Mouse (Mus musculus): Measurements from ENCODE around the gene Uba3. TPM values are rescaled to one million over a fixed set of nuclear protein-coding genes. Genes with fewer than 3 reads are reported as not detected.

The Uba3 gene
- 102 and 112 TPM in 2 replicates for polyA plus RNA-seq (2014; fragmentation: Nextera tagmentation; extraction: Ambion mirVana)

DNA sequence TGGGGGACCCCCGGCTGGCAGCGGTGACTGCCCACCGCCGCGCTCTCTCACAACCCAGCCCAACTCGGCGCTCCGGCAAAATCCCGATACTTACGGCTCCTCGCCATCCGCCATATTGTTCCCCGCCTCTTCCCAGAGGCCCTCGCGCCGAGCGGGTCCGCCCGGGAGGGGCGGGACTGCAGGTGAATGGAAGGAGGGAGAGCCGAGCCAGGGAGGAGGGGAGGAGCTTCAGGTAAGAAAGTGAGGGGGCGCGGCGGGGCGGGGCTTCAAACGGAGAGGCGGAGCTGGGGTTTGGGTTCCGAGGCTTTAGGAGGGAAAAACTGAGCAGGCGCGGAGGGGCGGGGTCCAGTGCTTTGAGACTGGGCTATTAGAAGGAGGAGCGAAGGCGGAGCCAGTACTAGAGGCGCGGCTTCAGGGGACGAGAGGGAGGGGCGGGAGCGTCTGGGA lies at the start of gene Uba3:
Gene Uba3, minus strand, starts transcription at position 209 of the 447 bp plus-strand sequence.
- H3K4me3 ChIP-seq (ENCODE audit: low read depth, low read length), result peak within 1 kb of the TSS; percentile 94
- H3K27ac ChIP-seq (replicated peaks; ENCODE audit: low read depth, low read length), result peak within 1 kb of the TSS; percentile 78
- peak within 1 kb of the TSS; percentile 97 for H3K9ac ChIP-seq (replicated peaks; ENCODE audit: low read length)
- WGBS, result under 1% methylated on average over 35 of the region's 38 CpGs
- H3K36me3 ChIP-seq (replicated peaks; ENCODE audit: control insufficient read depth, insufficient read depth, low read depth, low read length), result no peaks in the 10 kb centered on the region
- ATAC-seq (replicated peaks; ENCODE audit: insufficient number of reproducible peaks, low FRiP score, low TSS enrichment, low read depth) (peak; percentile 96), DNase-seq (ENCODE audit: low spot score) (peak; percentile 100)
- peak within 1 kb of the TSS; percentile 47 for H3K4me2 ChIP-seq (ENCODE audit: low read depth, low read length)
- no peaks in the 10 kb centered on the region for H3K4me1 ChIP-seq (ENCODE audit: control insufficient read depth, insufficient read depth, low read length)
- H3K27me3 ChIP-seq (ENCODE audit: control insufficient read depth, insufficient read depth, low read length), result no peaks in the 10 kb centered on the region
- no peaks in the 10 kb centered on the region for H3K9me3 ChIP-seq (replicated peaks; ENCODE audit: control insufficient read depth, low read length)

GRCm38 (mm10) chr6:97252711-97253221 lies 47.3 kb upstream of the Uba3 start, which contains the start of gene Lmod3:
TSS of gene Lmod3 (minus strand) at chr6:97252759.
- DNase-seq (ENCODE audit: low spot score), result no peak
- Histone ChIP-seq H3K4me1 (ENCODE audit: control insufficient read depth, insufficient read depth, low read length) (no peaks in the 10 kb centered on the region), H3K4me3 (ENCODE audit: low read depth, low read length) (no peak within 1 kb of the TSS), H3K27me3 (ENCODE audit: control insufficient read depth, insufficient read depth, low read length) (no peaks in the 10 kb centered on the region), H3K36me3 (replicated peaks; ENCODE audit: control insufficient read depth, insufficient read depth, low read depth, low read length) (no peaks in the 10 kb centered on the region), H3K27ac (replicated peaks; ENCODE audit: low read depth, low read length) (no peak within 1 kb of the TSS), H3K9ac (replicated peaks; ENCODE audit: low read length) (no peak within 1 kb of the TSS), H3K4me2 (ENCODE audit: low read depth, low read length) (no peak within 1 kb of the TSS), H3K9me3 (replicated peaks; ENCODE audit: control insufficient read depth, low read length) (no peaks in the 10 kb centered on the region)
- 30% methylated on average over 9 of the region's 9 CpGs for WGBS
- no peak for ATAC-seq (replicated peaks; ENCODE audit: insufficient number of reproducible peaks, low FRiP score, low TSS enrichment, low read depth)

- Histone ChIP-seq H3K9ac (replicated peaks; ENCODE audit: low read length) (no peak overlapping the region), H3K27me3 (ENCODE audit: control insufficient read depth, insufficient read depth, low read length) (no peaks in the 10 kb centered on the region), H3K4me2 (ENCODE audit: low read depth, low read length) (no peak overlapping the region), H3K4me3 (ENCODE audit: low read depth, low read length) (no peak overlapping the region), H3K27ac (replicated peaks; ENCODE audit: low read depth, low read length) (no peak overlapping the region), H3K9me3 (replicated peaks; ENCODE audit: control insufficient read depth, low read length) (no peaks in the 10 kb centered on the region), H3K4me1 (ENCODE audit: control insufficient read depth, insufficient read depth, low read length) (no peaks in the 10 kb centered on the region), H3K36me3 (replicated peaks; ENCODE audit: control insufficient read depth, insufficient read depth, low read depth, low read length) (no peaks in the 10 kb centered on the region)
- 62% methylated on average over 5 of the region's 5 CpGs for WGBS
- DNase-seq (ENCODE audit: low spot score), result no peak
- ATAC-seq (replicated peaks; ENCODE audit: insufficient number of reproducible peaks, low FRiP score, low TSS enrichment, low read depth), result no peak
These were observed 46.6 kb upstream of the Uba3 start for GRCm38 (mm10) chr6:97252086-97252485.

DNA sequence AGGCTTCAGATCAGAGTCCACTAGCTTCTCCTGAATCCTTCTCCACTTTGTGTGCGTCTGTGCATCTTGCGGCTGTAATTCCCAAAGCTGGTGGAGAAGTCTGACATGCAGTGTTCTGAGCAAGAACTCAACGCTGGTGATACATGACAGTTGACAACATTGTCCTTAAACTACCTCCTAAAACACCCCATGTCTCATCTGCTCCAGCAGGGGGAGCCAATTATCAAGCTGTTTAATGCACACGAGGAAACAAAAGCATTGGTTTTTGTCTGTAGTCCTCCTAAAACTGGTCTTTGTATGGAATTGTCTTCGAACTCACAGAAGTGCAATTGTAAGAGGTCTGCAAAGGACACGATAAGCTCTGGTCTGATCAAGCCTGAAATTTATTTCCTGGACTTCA lies 45.5 kb upstream of the Uba3 start:
- Histone ChIP-seq H3K9me3 (replicated peaks; ENCODE audit: control insufficient read depth, low read length) (no peaks in the 10 kb centered on the region), H3K4me3 (ENCODE audit: low read depth, low read length) (no peak overlapping the region), H3K27me3 (ENCODE audit: control insufficient read depth, insufficient read depth, low read length) (no peaks in the 10 kb centered on the region), H3K4me1 (ENCODE audit: control insufficient read depth, insufficient read depth, low read length) (no peaks in the 10 kb centered on the region), H3K9ac (replicated peaks; ENCODE audit: low read length) (no peak overlapping the region), H3K4me2 (ENCODE audit: low read depth, low read length) (no peak overlapping the region), H3K36me3 (replicated peaks; ENCODE audit: control insufficient read depth, insufficient read depth, low read depth, low read length) (no peaks in the 10 kb centered on the region), H3K27ac (replicated peaks; ENCODE audit: low read depth, low read length) (no peak overlapping the region)
- 48% methylated on average over 6 of the region's 6 CpGs for whole genome bisulfite sequencing
- ATAC-seq (replicated peaks; ENCODE audit: insufficient number of reproducible peaks, low FRiP score, low TSS enrichment, low read depth) (no peak), DNase-seq (ENCODE audit: low spot score) (peak; percentile 71)

DNA sequence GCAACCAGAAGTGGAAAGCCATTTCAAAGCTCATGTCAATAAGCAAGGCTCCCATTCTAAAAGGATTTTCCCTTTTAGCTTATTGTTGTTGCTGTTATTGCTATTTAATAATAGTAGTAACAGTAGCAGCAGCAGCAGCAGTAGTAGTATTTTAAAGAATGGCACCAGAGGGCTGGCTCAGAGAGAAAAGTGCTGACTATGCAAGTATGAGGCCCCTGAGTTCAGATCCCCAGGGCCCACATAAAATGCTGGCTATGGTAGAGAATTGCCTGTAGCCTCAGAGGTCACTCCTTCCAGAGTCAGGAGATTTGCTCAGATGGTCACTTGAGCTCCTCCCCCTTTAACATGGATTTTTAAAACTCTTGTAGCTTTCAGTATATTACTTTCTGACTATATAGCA lies 39.8 kb upstream of the Uba3 start:
- Histone ChIP-seq H3K9me3 (replicated peaks; ENCODE audit: control insufficient read depth, low read length) (no peaks in the 10 kb centered on the region), H3K4me3 (ENCODE audit: low read depth, low read length) (no peak overlapping the region), H3K27ac (replicated peaks; ENCODE audit: low read depth, low read length) (no peak overlapping the region), H3K36me3 (replicated peaks; ENCODE audit: control insufficient read depth, insufficient read depth, low read depth, low read length) (no peaks in the 10 kb centered on the region), H3K9ac (replicated peaks; ENCODE audit: low read length) (no peak overlapping the region), H3K27me3 (ENCODE audit: control insufficient read depth, insufficient read depth, low read length) (no peaks in the 10 kb centered on the region), H3K4me2 (ENCODE audit: low read depth, low read length) (no peak overlapping the region), H3K4me1 (ENCODE audit: control insufficient read depth, insufficient read depth, low read length) (no peaks in the 10 kb centered on the region)
- no peak for ATAC-seq (replicated peaks; ENCODE audit: insufficient number of reproducible peaks, low FRiP score, low TSS enrichment, low read depth)
- no peak for DNase-seq (ENCODE audit: low spot score)

GRCm38 (mm10) chr6:97242522-97242921 lies 37.1 kb upstream of the Uba3 start:
- Histone ChIP-seq H3K27ac (replicated peaks; ENCODE audit: low read depth, low read length) (no peak overlapping the region), H3K4me1 (ENCODE audit: control insufficient read depth, insufficient read depth, low read length) (no peaks in the 10 kb centered on the region), H3K4me2 (ENCODE audit: low read depth, low read length) (no peak overlapping the region), H3K9me3 (replicated peaks; ENCODE audit: control insufficient read depth, low read length) (no peaks in the 10 kb centered on the region), H3K27me3 (ENCODE audit: control insufficient read depth, insufficient read depth, low read length) (no peaks in the 10 kb centered on the region), H3K9ac (replicated peaks; ENCODE audit: low read length) (no peak overlapping the region), H3K4me3 (ENCODE audit: low read depth, low read length) (no peak overlapping the region), H3K36me3 (replicated peaks; ENCODE audit: control insufficient read depth, insufficient read depth, low read depth, low read length) (no peaks in the 10 kb centered on the region)
- DNase-seq (ENCODE audit: low spot score) (no peak), ATAC-seq (replicated peaks; ENCODE audit: insufficient number of reproducible peaks, low FRiP score, low TSS enrichment, low read depth) (no peak)
- WGBS, result 88% methylated on average over 4 of the region's 4 CpGs

- H3K9ac ChIP-seq (replicated peaks; ENCODE audit: low read length), result no peak overlapping the region
- no peak overlapping the region for H3K4me2 ChIP-seq (ENCODE audit: low read depth, low read length)
- H3K4me1 ChIP-seq (ENCODE audit: control insufficient read depth, insufficient read depth, low read length), result no peaks in the 10 kb centered on the region
- H3K9me3 ChIP-seq (replicated peaks; ENCODE audit: control insufficient read depth, low read length), result no peaks in the 10 kb centered on the region
- no peak overlapping the region for H3K27ac ChIP-seq (replicated peaks; ENCODE audit: low read depth, low read length)
- ATAC-seq (replicated peaks; ENCODE audit: insufficient number of reproducible peaks, low FRiP score, low TSS enrichment, low read depth), result no peak
- no peak for DNase-seq (ENCODE audit: low spot score)
- 72% methylated on average over 5 of the region's 5 CpGs for WGBS
- no peaks in the 10 kb centered on the region for H3K27me3 ChIP-seq (ENCODE audit: control insufficient read depth, insufficient read depth, low read length)
- no peak overlapping the region for H3K4me3 ChIP-seq (ENCODE audit: low read depth, low read length)
- H3K36me3 ChIP-seq (replicated peaks; ENCODE audit: control insufficient read depth, insufficient read depth, low read depth, low read length), result no peaks in the 10 kb centered on the region
These were observed 34.6 kb upstream of the Uba3 start for GRCm38 (mm10) chr6:97240092-97240491.

DNA sequence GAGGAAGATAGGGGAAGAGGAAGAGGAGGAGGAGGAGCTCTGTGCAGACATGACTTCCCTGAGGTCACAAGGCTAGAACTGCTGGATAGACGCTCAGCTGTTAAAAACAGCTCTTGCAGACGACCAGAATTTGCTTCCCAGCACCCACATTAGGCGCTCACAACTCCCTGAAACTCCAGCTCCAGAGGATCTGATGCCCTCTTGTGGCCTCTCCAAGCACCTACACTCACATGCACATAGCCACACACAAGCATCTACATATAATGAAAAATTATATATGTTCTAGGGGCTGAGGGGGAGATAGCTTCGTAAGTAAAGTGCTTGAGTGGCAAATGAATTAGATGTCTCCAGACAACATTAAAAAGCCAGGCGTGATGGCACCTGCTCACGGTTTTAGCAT lies 33.9 kb upstream of the Uba3 start:
- Histone ChIP-seq H3K27me3 (ENCODE audit: control insufficient read depth, insufficient read depth, low read length) (no peaks in the 10 kb centered on the region), H3K9me3 (replicated peaks; ENCODE audit: control insufficient read depth, low read length) (no peaks in the 10 kb centered on the region), H3K4me3 (ENCODE audit: low read depth, low read length) (no peak overlapping the region), H3K27ac (replicated peaks; ENCODE audit: low read depth, low read length) (no peak overlapping the region), H3K9ac (replicated peaks; ENCODE audit: low read length) (no peak overlapping the region), H3K36me3 (replicated peaks; ENCODE audit: control insufficient read depth, insufficient read depth, low read depth, low read length) (no peaks in the 10 kb centered on the region), H3K4me1 (ENCODE audit: control insufficient read depth, insufficient read depth, low read length) (no peaks in the 10 kb centered on the region), H3K4me2 (ENCODE audit: low read depth, low read length) (no peak overlapping the region)
- no peak for DNase-seq (ENCODE audit: low spot score)
- 92% methylated on average over 6 of the region's 6 CpGs for WGBS
- ATAC-seq (replicated peaks; ENCODE audit: insufficient number of reproducible peaks, low FRiP score, low TSS enrichment, low read depth), result no peak

Data from embryonic facial prominence, embryonic 11.5 days (tissue).